Mouse (Mus musculus) adrenal gland, postnatal 10 days (tissue): ENCODE measurements at regions not wholly inside any gene's neighbourhood (a gene's known extent, or its start where the extent isn't known, plus 50 kb on each side); places are given as distances from the start of the nearest gene placed in this dataset.

Source experiments
- DNase-seq: peaks from one replicate; pipeline ENCODE4 v3.0.0; 2021; ENCODE audit warnings: mixed read lengths

- DNase-seq: no peak
Measured at GRCm38 (mm10) chr10:99417591-99417990, 154.6 kb downstream of the Dusp6 start.

- no peak for DNase-seq
Measured at GRCm38 (mm10) chr10:99418497-99418896, 155.5 kb downstream of the Dusp6 start.

GRCm38 (mm10) chr10:99419532-99419931, 156.5 kb downstream of the Dusp6 start:
- DNase-seq: no peak

GRCm38 (mm10) chr10:99423406-99423805, 160.4 kb downstream of the Dusp6 start:
- DNase-seq: no peak

GRCm38 (mm10) chr10:99425265-99425664, 162.2 kb downstream of the Dusp6 start:
- no peak for DNase-seq

GRCm38 (mm10) chr10:99430175-99430574, 167.1 kb downstream of the Dusp6 start:
- DNase-seq: no peak

- DNase-seq: no peak
Measured at GRCm38 (mm10) chr10:99430669-99431561, 167.9 kb downstream of the Dusp6 start.

GRCm38 (mm10) chr10:99437060-99437459, 174.0 kb downstream of the Dusp6 start:
- DNase-seq: no peak

GRCm38 (mm10) chr10:99440169-99440568, 177.1 kb downstream of the Dusp6 start:
- no peak for DNase-seq

GRCm38 (mm10) chr10:99441014-99441413, 178.0 kb downstream of the Dusp6 start:
- DNase-seq: peak; percentile 85

- no peak for DNase-seq
Measured at GRCm38 (mm10) chr10:99441931-99442330, 178.9 kb downstream of the Dusp6 start.

GRCm38 (mm10) chr10:99443453-99444170, 180.6 kb downstream of the Dusp6 start:
- no peak for DNase-seq

GRCm38 (mm10) chr10:99450714-99451625, 187.9 kb downstream of the Dusp6 start:
- DNase-seq: no peak

GRCm38 (mm10) chr10:99451639-99452417, 188.8 kb downstream of the Dusp6 start:
- no peak for DNase-seq

- no peak for DNase-seq
Measured at GRCm38 (mm10) chr10:99456180-99456579, 193.1 kb downstream of the Dusp6 start.

- peak; percentile 31 for DNase-seq
Measured at GRCm38 (mm10) chr10:99458047-99458446, 195.0 kb downstream of the Dusp6 start.

- no peak for DNase-seq
Measured at GRCm38 (mm10) chr10:99459171-99459660, 196.2 kb downstream of the Dusp6 start.

GRCm38 (mm10) chr10:99459823-99460361, 196.9 kb downstream of the Dusp6 start:
- peak; percentile 60 for DNase-seq

- peak; percentile 68 for DNase-seq
Measured at GRCm38 (mm10) chr10:99460847-99461445, 197.9 kb downstream of the Dusp6 start.

- peak; percentile 46 for DNase-seq
Measured at GRCm38 (mm10) chr10:99461446-99461966, 198.5 kb downstream of the Dusp6 start.
